Comparison of ENCODE assay signal across 23 mouse cellular contexts in genomic region chr9:26134587-26134986, GRCm38 (mm10).
DNase-seq lines count a peak whose midpoint lies in the region; ATAC-seq and TF ChIP-seq lines count a peak whose summit lies in the region.
"Had no signal": no experiment of that assay in that cellular context is flagged by ENCODE, and none has a peak within 500 bp of the region (broad histone marks: within the 10 kb centered on the region; RNA-seq: fewer than 3 reads in every experiment).

No protein-coding gene starts in this region.

- no peak overlapping the region for H3K9ac ChIP-seq in forebrain, embryonic 15.5 days (replicated peaks)
- H3K9ac ChIP-seq in forebrain, embryonic 12.5 days = no peak overlapping the region
- H3K9ac ChIP-seq: hindbrain, embryonic 13.5 days; intestine, embryonic 15.5 days; liver, postnatal 0 days; neural tube, embryonic 12.5 days; stomach, embryonic 15.5 days had no signal

- no peak overlapping the region for H3K4me2 ChIP-seq in forebrain, embryonic 15.5 days (replicated peaks)
- H3K4me2 ChIP-seq in forebrain, embryonic 12.5 days = no peak overlapping the region
- H3K4me2 ChIP-seq: hindbrain, embryonic 13.5 days; intestine, embryonic 15.5 days; neural tube, embryonic 12.5 days; stomach, embryonic 15.5 days had no signal

- no peaks in the 10 kb centered on the region for H3K9me3 ChIP-seq in forebrain, embryonic 15.5 days
- H3K9me3 ChIP-seq in forebrain, embryonic 12.5 days = no peaks in the 10 kb centered on the region
- H3K9me3 ChIP-seq: G1E; heart, embryonic 10.5 days; hindbrain, embryonic 13.5 days; intestine, embryonic 15.5 days; limb, embryonic 10.5 days; neural tube, embryonic 12.5 days; stomach, embryonic 15.5 days had no signal

- intact Hi-C loops in left cerebral cortex, postnatal 14 days (cut with DNase I) = no loop called here

- WGBS in forebrain, embryonic 15.5 days = 59% methylated on average over 2 of the region's 2 CpGs
- WGBS in forebrain, embryonic 12.5 days = 76% methylated on average over 2 of the region's 2 CpGs

- no peaks in the 10 kb centered on the region for H3K36me3 ChIP-seq in forebrain, embryonic 15.5 days
- no peaks in the 10 kb centered on the region for H3K36me3 ChIP-seq in forebrain, embryonic 12.5 days (replicated peaks)
- H3K36me3 ChIP-seq: G1E; heart, embryonic 10.5 days; hindbrain, embryonic 13.5 days; intestine, embryonic 15.5 days; limb, embryonic 10.5 days; neural tube, embryonic 12.5 days; stomach, embryonic 15.5 days had no signal

- no peak for TF ChIP-seq CTCF in layer of hippocampus, adult 2 months (conservative IDR thresholded peaks at IDR 0.05)

- peak; percentile 77 for ATAC-seq in forebrain, embryonic 15.5 days (replicated peaks)
- no peak for ATAC-seq in forebrain, embryonic 12.5 days (ENCODE audit: low FRiP score)
- ATAC-seq: activated CD4-positive, CD25-positive, alpha-beta regulatory T cell, adult 4 months; intestine, embryonic 15.5 days; liver, postnatal 0 days had no signal

- H3K27me3 ChIP-seq in forebrain, embryonic 15.5 days = no peaks in the 10 kb centered on the region
- no peaks in the 10 kb centered on the region for H3K27me3 ChIP-seq in forebrain, embryonic 12.5 days
- H3K27me3 ChIP-seq: hindbrain, embryonic 13.5 days; intestine, embryonic 15.5 days; neural tube, embryonic 12.5 days; stomach, embryonic 15.5 days had no signal

- H3K4me3 ChIP-seq in forebrain, embryonic 15.5 days = no peak overlapping the region
- no peak overlapping the region for H3K4me3 ChIP-seq in forebrain, embryonic 12.5 days (replicated peaks)
- no peak overlapping the region for H3K4me3 ChIP-seq in layer of hippocampus, adult 2 months
- H3K4me3 ChIP-seq: gastrocnemius, adult 2 months; heart, embryonic 10.5 days; hindbrain, embryonic 13.5 days; intestine, embryonic 15.5 days; limb, embryonic 10.5 days; neural tube, embryonic 12.5 days; stomach, embryonic 15.5 days had no signal

- peak overlapping the region; percentile 43 for H3K27ac ChIP-seq in forebrain, embryonic 15.5 days (replicated peaks)
- H3K27ac ChIP-seq in forebrain, embryonic 12.5 days = no peak overlapping the region
- H3K27ac ChIP-seq in layer of hippocampus, adult 2 months = peak overlapping the region; percentile 73
- H3K27ac ChIP-seq: gastrocnemius, adult 2 months; heart, embryonic 10.5 days; hindbrain, embryonic 13.5 days; intestine, embryonic 15.5 days; limb, embryonic 10.5 days; neural tube, embryonic 12.5 days; stomach, embryonic 15.5 days had no signal

- peaks cover 7% of the 10 kb centered on the region; the same call in 1 of the 2 replicates for H3K4me1 ChIP-seq in forebrain, embryonic 15.5 days
- no peaks in the 10 kb centered on the region for H3K4me1 ChIP-seq in forebrain, embryonic 12.5 days
- H3K4me1 ChIP-seq: heart, embryonic 10.5 days; hindbrain, embryonic 13.5 days; intestine, embryonic 15.5 days; limb, embryonic 10.5 days; neural tube, embryonic 12.5 days; stomach, embryonic 15.5 days had no signal

- DNase-seq in left cerebral cortex, postnatal 14 days (ENCODE audit: low spot score in 2 of 2) = peak; percentile 9 to 48
- DNase-seq in left cerebral cortex, adult 18-20 months (ENCODE audit: low spot score in 2 of 2) = no peak
- DNase-seq in brain, adult 2 months (ENCODE audit: low read depth, low spot score) = peak; percentile 70
- peak in 1 of 2 experiments; percentile 65 for DNase-seq in layer of hippocampus, adult 2 months (ENCODE audit: low spot score in 2 of 2)
- no peak for DNase-seq in testis, postnatal 10 days (ENCODE audit: low spot score)
- no peak for DNase-seq in spleen, postnatal 4 days (ENCODE audit: low spot score in 2 of 2)
- DNase-seq: adrenal gland, postnatal 14 days; cerebellum, adult 18-20 months; cerebellum, postnatal 25 days; embryo, embryonic 11 days; gastrocnemius, adult 2 months; liver, postnatal 0 days; lung, postnatal 10 days had no signal

Comparison
In these comparisons a context has a peak if more than half of its experiments do, and no peak if none do; other contexts are left out.
1. DNase-seq: peak in left cerebral cortex, postnatal 14 days (2 of 2) and brain, adult 2 months (single experiment); none in left cerebral cortex, adult 18-20 months (0 of 2), testis, postnatal 10 days (single experiment) and spleen, postnatal 4 days (0 of 2).